Mouse (Mus musculus): ENCODE results near the gene Dmc1. TPM values are rescaled to one million over a fixed set of nuclear protein-coding genes. Genes with fewer than 3 reads are reported as not detected.

Gene Dmc1
- polyA plus RNA-seq, 1 experiment, result not detected

- peaks cover 2% of the 10 kb centered on the region; the same call in 1 of the 2 replicates for H3K4me1 ChIP-seq (ENCODE audit: control insufficient read depth, insufficient read depth, low read length)
- TF ChIP-seq CTCF (IDR thresholded peaks at IDR 0.05; ENCODE audit: insufficient read depth, low read depth, low read length) (no peak), POLR2A (IDR thresholded peaks at IDR 0.05; ENCODE audit: insufficient read depth, low read depth, low read length) (no peak)
- 27% methylated on average over 6 of the region's 6 CpGs for WGBS
- H3K4me3 ChIP-seq (ENCODE audit: insufficient read depth, low read depth, low read length), result no peak overlapping the region
- peak overlapping the region; percentile 92 for H3K27ac ChIP-seq (ENCODE audit: insufficient read depth, low read depth, low read length)
Measured at GRCm38 (mm10) chr15:79577671-79578426, 27.1 kb downstream of the Dmc1 start.

- TF ChIP-seq CTCF (IDR thresholded peaks at IDR 0.05; ENCODE audit: insufficient read depth, low read depth, low read length), result no peak
- TF ChIP-seq POLR2A (IDR thresholded peaks at IDR 0.05; ENCODE audit: insufficient read depth, low read depth, low read length), result no peak
- H3K4me1 ChIP-seq (ENCODE audit: control insufficient read depth, insufficient read depth, low read length), result peaks cover 2% of the 10 kb centered on the region; the same call in 1 of the 2 replicates
- no peak overlapping the region for H3K4me3 ChIP-seq (ENCODE audit: insufficient read depth, low read depth, low read length)
- H3K27ac ChIP-seq (ENCODE audit: insufficient read depth, low read depth, low read length), result peak overlapping the region; percentile 92
- 34% methylated on average over 2 of the region's 2 CpGs for WGBS
Measured at GRCm38 (mm10) chr15:79576947-79577346, 28.0 kb downstream of the Dmc1 start.

GRCm38 (mm10) chr15:79575543-79576222 lies 29.2 kb downstream of the Dmc1 start:
- TF ChIP-seq POLR2A (IDR thresholded peaks at IDR 0.05; ENCODE audit: insufficient read depth, low read depth, low read length) (no peak), CTCF (IDR thresholded peaks at IDR 0.05; ENCODE audit: insufficient read depth, low read depth, low read length) (no peak)
- peaks cover 2% of the 10 kb centered on the region; the same call in 1 of the 2 replicates for H3K4me1 ChIP-seq (ENCODE audit: control insufficient read depth, insufficient read depth, low read length)
- H3K27ac ChIP-seq (ENCODE audit: insufficient read depth, low read depth, low read length), result peak overlapping the region; percentile 92; the same call in 1 of the 2 replicates
- H3K4me3 ChIP-seq (ENCODE audit: insufficient read depth, low read depth, low read length), result no peak overlapping the region
- 37% methylated on average over 1 of the region's 1 CpGs for WGBS

GRCm38 (mm10) chr15:79562417-79562816 lies 42.5 kb downstream of the Dmc1 start:
- WGBS, result 28% methylated on average over 9 of the region's 9 CpGs
- no peak for TF ChIP-seq POLR2A (IDR thresholded peaks at IDR 0.05; ENCODE audit: insufficient read depth, low read depth, low read length)
- TF ChIP-seq CTCF (IDR thresholded peaks at IDR 0.05; ENCODE audit: insufficient read depth, low read depth, low read length), result no peak
- peaks cover 6% of the 10 kb centered on the region for H3K4me1 ChIP-seq (ENCODE audit: control insufficient read depth, insufficient read depth, low read length)
- no peak overlapping the region for H3K4me3 ChIP-seq (ENCODE audit: insufficient read depth, low read depth, low read length)
- H3K27ac ChIP-seq (ENCODE audit: insufficient read depth, low read depth, low read length), result peak overlapping the region; percentile 70; the same call in 1 of the 2 replicates

- H3K4me3 ChIP-seq (ENCODE audit: insufficient read depth, low read depth, low read length), result no peak overlapping the region
- peaks cover 6% of the 10 kb centered on the region for H3K4me1 ChIP-seq (ENCODE audit: control insufficient read depth, insufficient read depth, low read length)
- 77% methylated on average over 3 of the region's 3 CpGs for WGBS
- H3K27ac ChIP-seq (ENCODE audit: insufficient read depth, low read depth, low read length), result no peak overlapping the region
- no peak for TF ChIP-seq CTCF (IDR thresholded peaks at IDR 0.05; ENCODE audit: insufficient read depth, low read depth, low read length)
- TF ChIP-seq POLR2A (IDR thresholded peaks at IDR 0.05; ENCODE audit: insufficient read depth, low read depth, low read length), result no peak
Measured at GRCm38 (mm10) chr15:79559649-79560048, 45.3 kb downstream of the Dmc1 start.

GRCm38 (mm10) chr15:79552566-79552965 lies 52.3 kb downstream of the Dmc1 start:
- no peak overlapping the region for H3K4me3 ChIP-seq (ENCODE audit: insufficient read depth, low read depth, low read length)
- TF ChIP-seq CTCF (IDR thresholded peaks at IDR 0.05; ENCODE audit: insufficient read depth, low read depth, low read length), result no peak
- no peak for TF ChIP-seq POLR2A (IDR thresholded peaks at IDR 0.05; ENCODE audit: insufficient read depth, low read depth, low read length)
- no peak overlapping the region for H3K27ac ChIP-seq (ENCODE audit: insufficient read depth, low read depth, low read length)
- H3K4me1 ChIP-seq (ENCODE audit: control insufficient read depth, insufficient read depth, low read length), result no peaks in the 10 kb centered on the region
- 83% methylated on average over 5 of the region's 5 CpGs for WGBS

GRCm38 (mm10) chr15:79548226-79548625 lies 56.7 kb downstream of the Dmc1 start:
- Histone ChIP-seq H3K4me1 (ENCODE audit: control insufficient read depth, insufficient read depth, low read length) (peaks cover 6% of the 10 kb centered on the region), H3K4me3 (ENCODE audit: insufficient read depth, low read depth, low read length) (no peak overlapping the region), H3K27ac (ENCODE audit: insufficient read depth, low read depth, low read length) (no peak overlapping the region)
- TF ChIP-seq POLR2A (IDR thresholded peaks at IDR 0.05; ENCODE audit: insufficient read depth, low read depth, low read length) (no peak), CTCF (IDR thresholded peaks at IDR 0.05; ENCODE audit: insufficient read depth, low read depth, low read length) (no peak)
- 95% methylated on average over 2 of the region's 2 CpGs for WGBS

- WGBS, result 76% methylated on average over 17 of the region's 17 CpGs
- TF ChIP-seq CTCF (IDR thresholded peaks at IDR 0.05; ENCODE audit: insufficient read depth, low read depth, low read length) (no peak), POLR2A (IDR thresholded peaks at IDR 0.05; ENCODE audit: insufficient read depth, low read depth, low read length) (no peak)
- Histone ChIP-seq H3K4me1 (ENCODE audit: control insufficient read depth, insufficient read depth, low read length) (peaks cover 6% of the 10 kb centered on the region), H3K4me3 (ENCODE audit: insufficient read depth, low read depth, low read length) (peak overlapping the region; percentile 46), H3K27ac (ENCODE audit: insufficient read depth, low read depth, low read length) (peak overlapping the region; percentile 96)
Measured at GRCm38 (mm10) chr15:79547289-79547820, 57.6 kb downstream of the Dmc1 start.
